Mouse (Mus musculus) frontal cortex, postnatal 25 days (tissue): Measurements from ENCODE around the gene Itga6.
"Not testable (repeated sequence)": the region's sequence is repeated elsewhere in the genome, so short reads cannot be mapped to it uniquely, and the experiment has no call there.

Experiments
- DNase-seq, 2 experiments: peaks; one replicate each; pipeline ENCODE4 v3.0.0; 2022; ENCODE audit warnings: low spot score in 2 of 2

The Itga6 gene

DNA sequence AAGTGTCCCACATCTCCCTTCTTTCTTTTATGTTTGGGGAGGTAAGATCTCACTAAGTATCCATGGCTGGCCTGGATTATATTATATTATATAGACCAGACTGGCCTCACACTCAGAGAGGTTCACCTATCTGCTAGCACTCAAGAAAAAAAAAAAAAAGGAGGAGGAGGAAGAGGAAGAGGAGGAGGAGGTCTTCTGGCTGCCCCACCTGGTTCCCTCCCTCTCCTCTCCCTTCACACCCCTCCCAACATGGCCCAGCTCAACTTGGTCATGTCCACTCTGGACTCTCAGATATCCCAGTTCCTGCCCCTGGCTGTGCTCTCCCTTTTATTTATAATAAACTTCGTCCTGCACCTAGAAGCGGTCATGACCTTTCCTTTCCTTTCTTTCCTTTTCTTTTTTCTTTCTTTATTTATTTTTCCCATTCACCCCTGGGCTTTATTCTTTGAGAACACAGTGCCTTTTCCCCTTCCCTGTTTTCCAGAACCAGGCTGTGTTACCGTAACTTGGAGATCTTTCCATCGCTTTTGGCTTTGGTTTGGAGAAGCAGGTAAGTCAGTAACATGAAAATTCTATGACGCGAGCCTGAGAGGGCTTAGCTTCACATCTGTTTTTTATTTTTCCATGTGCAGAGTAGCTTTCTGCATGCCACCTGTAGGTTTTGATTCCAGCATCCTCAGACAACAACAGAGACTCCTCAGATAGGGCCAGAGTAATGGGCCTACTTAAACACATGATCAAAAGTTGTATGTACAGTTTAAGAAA lies at the start of gene Itga6:
Itga6 (plus strand) TSS at position 7 of the 765 bp plus-strand sequence.
- DNase-seq: no peak

- no peak for DNase-seq
Observed at GRCm38 (mm10) chr2:71696776-71697175, 48.6 kb upstream of the Itga6 start.

- DNase-seq: no peak
Observed at GRCm38 (mm10) chr2:71697408-71698336, 47.7 kb upstream of the Itga6 start.

DNA sequence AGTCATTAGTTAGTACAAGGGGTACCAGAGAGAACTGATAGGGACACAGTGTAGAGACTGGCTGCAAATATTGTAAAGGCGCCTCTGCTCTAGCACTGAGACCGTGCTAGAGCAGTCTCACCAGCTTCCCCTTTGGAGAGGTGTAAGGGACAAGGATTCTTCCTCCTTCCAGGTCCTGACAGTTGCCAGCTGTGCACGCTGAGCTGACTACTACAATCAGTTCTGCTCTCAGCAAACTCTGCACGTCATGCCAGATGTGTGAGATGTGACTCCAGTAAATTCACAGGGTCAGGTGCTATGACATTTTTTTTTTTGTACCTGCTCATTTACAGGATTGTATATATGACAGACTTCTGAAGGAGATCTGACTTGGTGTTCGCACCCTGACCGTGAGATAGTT lies 47.0 kb upstream of the Itga6 start:
- no peak for DNase-seq

DNA sequence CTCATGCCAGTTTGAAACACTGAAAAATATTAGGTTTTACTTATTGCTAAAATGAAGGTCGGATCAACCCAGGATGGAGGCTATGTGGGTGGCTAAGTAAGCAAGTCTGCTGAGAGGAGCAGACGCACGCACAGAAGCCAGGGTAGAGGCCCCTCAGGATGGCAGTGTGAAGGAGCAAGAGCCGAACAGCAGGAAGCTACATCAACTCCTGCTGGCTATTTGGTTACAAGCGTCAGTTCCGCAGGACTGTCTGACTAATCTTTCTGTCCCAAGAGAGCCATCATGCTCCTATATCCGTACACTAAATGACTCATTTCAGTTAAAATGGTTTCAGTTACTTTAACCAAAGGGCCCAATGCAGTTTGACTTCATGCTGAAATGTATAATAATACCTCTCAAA lies 46.5 kb upstream of the Itga6 start:
- DNase-seq: no peak

GRCm38 (mm10) chr2:71701341-71701740 lies 44.1 kb upstream of the Itga6 start:
- DNase-seq: no peak

DNA sequence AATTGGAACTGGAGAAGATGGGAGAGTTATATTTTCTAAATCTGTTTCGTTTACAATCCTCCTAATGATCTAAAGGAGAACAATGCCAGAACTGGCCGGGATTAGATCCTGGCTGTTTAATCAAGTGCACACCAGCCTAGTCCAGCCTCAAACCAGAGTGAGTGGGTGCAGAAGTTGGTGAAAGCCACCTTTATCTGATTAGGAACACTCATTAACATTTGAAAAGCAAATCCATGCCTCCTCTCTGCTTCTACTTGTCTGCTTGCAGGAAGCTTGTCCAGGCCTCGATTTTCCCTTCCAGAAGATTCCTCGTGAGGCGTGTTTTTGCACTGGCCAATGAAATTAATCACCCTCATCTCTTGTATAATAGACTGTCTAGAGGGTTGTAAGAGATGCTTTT lies 41.1 kb upstream of the Itga6 start:
- no peak for DNase-seq

- no peak for DNase-seq
Observed at GRCm38 (mm10) chr2:71708886-71709285, 36.5 kb upstream of the Itga6 start.

DNA sequence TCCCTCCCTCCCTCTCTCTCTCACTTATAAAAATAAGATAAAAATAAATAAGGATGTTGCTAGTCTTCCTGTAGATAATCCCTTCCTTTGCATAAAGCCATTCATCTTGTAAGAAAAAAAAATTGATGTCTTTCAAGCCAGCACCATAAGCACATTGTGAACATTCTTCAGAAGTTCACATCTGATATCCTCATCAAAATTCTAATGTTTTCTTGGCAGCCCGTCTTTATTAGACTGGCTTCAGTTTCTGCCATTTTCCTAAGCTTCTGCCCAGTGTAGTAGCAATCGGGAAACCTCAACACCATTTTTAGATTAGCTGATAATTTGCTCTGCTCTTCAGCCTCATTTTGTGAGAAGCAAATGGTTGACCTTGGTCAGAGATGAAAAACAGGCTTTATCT lies 33.8 kb upstream of the Itga6 start:
- no peak for DNase-seq

DNA sequence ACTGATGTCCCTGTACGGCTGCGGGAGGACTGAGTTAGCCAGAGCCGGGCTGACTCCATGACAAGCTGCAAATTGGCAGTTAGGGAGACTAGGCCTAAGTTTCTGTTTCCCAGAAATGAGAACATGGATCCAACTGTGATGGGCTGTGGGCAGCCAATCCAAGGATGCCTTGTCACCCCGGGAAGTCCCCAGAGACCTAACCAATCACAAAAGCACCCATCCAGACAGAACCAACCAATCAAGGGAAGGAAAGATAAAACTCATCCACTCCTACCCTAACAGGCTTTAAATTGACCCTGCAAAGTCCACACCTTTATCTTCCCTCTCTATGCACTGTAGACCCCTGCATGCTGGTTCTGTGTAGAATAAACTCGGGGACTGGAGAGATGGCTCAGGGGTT lies 31.0 kb upstream of the Itga6 start:
- no peak for DNase-seq

DNA sequence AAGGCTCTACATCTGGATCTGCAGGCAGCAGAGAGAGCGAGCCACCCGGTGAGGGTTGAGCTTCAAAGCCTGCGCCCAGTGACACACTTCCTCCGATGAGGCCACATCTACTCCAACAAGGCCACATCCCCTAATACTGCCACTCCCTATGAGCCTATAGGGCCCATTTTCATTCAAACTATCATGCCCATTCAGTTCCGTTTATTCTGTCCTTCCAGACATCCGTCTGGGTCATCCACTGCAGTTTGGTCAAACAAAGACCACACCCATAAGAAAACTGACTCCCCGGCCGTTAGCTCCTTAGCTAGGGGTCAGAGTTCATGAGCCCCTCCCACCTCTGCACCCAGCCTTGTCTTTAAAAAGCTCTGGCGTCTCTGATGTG lies 26.4 kb upstream of the Itga6 start:
- DNase-seq: no peak

GRCm38 (mm10) chr2:71719387-71720034 lies 25.9 kb upstream of the Itga6 start:
- no peak for DNase-seq

- DNase-seq: not testable (repeated sequence)
Observed at GRCm38 (mm10) chr2:71720556-71720955, 24.9 kb upstream of the Itga6 start.

- no peak for DNase-seq
Observed at GRCm38 (mm10) chr2:71722913-71723312, 22.5 kb upstream of the Itga6 start.

- no peak for DNase-seq
Observed at GRCm38 (mm10) chr2:71723623-71724022, 21.8 kb upstream of the Itga6 start.

DNA sequence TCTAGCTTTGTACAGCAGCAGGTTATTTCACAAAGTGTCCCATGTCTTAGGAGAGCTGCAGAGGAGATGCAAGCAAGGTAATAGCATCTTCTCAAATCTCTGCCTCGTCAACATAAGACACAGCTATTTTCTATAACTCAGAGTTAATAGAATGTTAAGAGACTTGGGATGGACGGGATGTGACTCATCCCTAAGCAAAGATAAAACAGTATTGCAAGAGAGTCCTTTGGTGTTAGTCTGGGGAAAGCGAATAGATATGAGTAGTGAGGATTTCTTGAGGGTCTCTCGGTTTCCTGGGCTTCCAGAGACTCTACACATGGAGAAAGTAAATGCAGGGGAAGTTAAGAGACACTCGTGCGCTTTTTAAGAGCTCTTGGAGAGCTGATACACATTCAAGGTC lies 21.4 kb upstream of the Itga6 start:
- no peak for DNase-seq

- no peak for DNase-seq
Observed at GRCm38 (mm10) chr2:71725446-71725845, 20.0 kb upstream of the Itga6 start.

DNA sequence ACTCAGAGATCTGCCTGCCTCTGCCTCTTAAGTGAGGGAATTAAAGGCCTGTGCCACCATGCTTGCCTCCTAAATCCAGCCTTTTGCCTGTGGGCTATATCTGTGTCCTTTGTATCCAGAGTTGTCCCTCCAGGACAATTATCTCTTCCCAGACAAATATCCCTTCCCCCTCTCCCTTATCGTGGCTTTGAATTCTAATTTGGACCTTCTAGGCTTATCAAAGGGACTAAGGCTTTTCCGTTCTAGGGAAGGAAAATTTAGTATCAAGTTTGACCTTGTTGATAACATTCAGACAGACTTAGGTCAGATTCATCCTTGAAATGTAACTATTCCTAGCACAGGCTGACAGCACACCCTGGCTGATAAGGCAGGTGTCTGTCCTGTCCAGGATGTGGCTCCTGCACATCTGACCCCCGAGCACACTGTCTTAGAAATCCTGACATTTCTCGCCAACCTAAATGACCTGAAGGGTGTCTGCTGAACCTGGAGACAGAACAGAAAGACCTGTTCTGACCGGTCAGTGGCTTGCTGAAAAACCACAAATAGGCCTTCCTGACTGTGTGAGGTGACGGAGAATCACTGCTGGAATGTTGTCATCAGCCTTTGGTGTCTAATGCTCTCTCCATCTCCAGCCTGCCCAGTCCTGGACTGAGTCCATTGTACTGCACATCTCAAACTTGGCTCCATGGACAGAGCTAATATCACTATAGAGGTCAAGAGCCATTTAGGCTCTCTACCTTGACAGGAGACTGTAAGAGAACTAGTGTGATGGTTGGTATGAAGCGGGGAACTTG lies 18.3 kb upstream of the Itga6 start:
- no peak for DNase-seq

- no peak for DNase-seq
Observed at GRCm38 (mm10) chr2:71728341-71728740, 17.1 kb upstream of the Itga6 start.

DNA sequence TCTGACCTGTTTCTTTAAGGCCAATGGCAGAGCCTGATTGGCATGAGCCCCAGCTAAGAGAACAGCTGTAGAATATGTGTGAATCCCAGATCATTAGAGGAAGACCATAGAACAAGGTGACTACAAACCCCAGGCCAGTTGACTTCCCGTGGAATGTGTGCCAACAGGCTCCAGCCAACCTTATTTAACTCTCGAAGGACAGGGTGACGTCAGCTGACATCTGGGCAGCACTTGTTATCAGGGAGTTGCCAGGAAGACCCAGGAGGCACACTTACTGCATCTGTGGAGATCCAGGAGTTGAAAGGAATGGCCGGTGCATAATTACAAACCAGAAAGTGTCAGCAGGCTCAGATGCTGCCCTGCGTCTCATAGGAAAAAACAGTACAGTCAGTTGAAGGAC lies 16.6 kb upstream of the Itga6 start:
- DNase-seq: no peak
